Mouse (Mus musculus) cerebellum, adult 8-10 months (tissue): Measurements from ENCODE around the gene Mad2l1bp.

ENCODE experiments used
- DNase-seq: peaks from one replicate; pipeline ENCODE4 v3.0.0; 2022

The Mad2l1bp gene

DNA sequence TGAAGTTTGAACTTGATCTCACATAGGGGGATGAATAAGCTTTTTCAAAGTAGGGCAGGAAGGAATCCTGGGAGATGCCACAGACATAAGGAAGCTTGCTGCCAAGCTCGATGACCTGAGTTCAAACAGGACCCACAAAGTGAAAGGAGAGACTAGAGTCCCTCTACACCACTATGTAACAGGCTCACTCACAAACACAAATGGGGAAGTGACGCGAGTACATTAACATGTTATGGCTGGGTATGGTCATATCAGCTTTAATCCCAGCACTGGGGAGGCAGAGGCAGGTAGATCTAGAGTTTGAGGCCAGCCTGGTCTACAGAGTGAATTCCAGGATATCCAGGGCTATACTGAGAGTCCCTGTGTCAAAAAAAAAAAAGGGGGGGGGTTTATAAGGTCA is 983 bp upstream of the Mad2l1bp start:
- DNase-seq = no peak

DNA sequence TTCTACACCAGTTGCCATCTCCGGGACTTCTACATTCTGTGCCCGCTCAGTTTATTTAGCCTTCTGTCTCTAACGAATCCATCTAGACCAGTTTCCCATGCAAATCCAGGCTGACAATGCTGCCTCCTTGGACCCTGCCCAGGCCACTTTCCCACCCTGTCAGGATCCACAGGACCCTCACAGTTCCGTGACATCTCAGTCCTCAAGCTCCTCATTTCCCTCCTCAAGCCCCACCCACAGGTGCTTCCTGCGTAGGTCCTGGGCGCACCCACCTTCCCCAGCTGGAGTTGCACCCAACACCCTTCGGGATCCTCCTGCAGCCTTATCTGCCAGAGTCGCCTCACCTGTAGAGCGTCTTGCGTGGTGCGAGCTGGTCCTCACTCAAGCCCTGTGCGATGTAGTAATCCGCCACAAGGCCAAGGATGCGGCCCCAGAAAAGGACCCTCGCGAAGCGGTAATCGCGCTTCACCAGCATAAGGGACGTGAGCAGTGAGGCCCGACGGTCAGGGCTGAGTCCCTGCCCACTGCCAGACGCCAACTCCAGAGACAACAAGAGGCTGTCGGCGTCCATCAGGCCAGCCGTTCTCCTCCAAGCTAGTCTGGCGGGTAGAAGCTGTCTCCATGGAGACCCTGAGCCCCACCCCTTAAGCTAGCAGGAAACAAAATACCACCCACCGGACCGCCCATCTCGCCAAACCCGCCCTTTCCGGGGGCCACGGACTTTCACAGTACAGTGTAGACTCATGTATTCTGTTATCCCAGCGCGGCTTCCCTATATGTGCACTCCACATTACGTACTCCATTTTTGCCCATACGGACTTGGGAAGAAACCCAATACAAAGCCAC is 9.6 kb downstream of the Mad2l1bp start, which contains the start of gene Rsph9:
Rsph9 (minus strand) TSS at position 639 of the 846 bp plus-strand sequence.
- DNase-seq = no peak

GRCm38 (mm10) chr17:46139872-46140271 is 13.5 kb downstream of the Mad2l1bp start:
- no peak for DNase-seq

- DNase-seq = no peak
Measured at GRCm38 (mm10) chr17:46138563-46139236, 14.7 kb downstream of the Mad2l1bp start.

DNA sequence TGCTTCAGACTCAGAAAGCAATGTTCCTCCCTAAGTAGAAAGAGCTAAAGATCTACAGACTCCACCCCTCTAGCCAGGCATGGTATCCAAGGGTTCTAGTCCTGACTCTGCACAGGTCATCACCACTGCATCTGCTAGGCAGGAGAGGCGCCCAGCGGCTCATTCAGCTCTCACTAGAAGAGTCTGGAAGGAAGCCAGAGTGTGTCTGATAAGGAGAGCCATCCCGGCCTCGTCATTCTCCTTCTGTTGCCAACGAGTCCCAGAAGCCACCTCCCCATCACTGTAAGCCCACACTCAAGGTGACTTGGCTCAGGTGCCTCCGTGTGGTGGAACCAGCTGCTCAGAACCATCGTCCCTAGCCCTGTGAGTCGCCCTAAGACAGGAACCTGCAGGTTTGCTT is 20.5 kb downstream of the Mad2l1bp start:
- no peak for DNase-seq

GRCm38 (mm10) chr17:46132058-46132718 is 21.2 kb downstream of the Mad2l1bp start:
- peak; percentile 71 for DNase-seq

- DNase-seq = no peak
Measured at GRCm38 (mm10) chr17:46129741-46130498, 23.4 kb downstream of the Mad2l1bp start.

DNA sequence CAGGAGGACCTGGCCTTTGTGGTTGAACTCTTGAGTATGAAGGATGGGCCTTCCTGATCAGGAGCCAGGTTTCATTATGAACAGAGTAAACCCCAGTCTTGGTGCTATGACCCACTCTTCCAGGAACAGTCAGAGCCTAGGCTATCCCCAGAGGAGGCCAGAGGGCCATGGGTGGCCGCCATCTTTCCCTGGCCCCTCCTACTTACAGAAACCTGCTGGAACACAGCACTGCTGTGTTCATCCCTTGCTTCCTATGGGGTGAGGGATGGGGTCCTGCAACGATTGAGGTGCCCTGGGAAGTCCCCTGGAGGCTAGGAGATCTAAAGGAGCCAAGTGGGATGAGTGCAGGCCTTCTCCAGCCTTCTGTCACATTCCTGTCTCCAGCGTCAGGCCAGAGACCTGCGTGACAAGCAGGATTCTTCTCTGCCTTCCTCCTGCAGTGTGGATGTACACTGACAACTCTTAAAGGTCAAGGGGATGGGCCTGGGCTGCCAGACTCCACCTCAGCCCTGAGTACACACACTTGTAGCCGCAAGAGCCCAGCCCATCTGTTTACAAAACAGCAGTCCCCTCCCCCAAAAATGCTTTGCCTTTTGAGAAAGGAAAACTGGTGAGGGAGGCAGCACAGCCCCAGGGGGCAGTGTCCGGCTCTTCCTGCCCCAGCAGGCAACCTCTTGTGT is 25.4 kb downstream of the Mad2l1bp start:
- no peak for DNase-seq

- DNase-seq = no peak
Measured at GRCm38 (mm10) chr17:46126608-46127007, 26.7 kb downstream of the Mad2l1bp start.

- no peak for DNase-seq
Measured at GRCm38 (mm10) chr17:46123953-46124700, 29.2 kb downstream of the Mad2l1bp start.

GRCm38 (mm10) chr17:46123285-46123684 is 30.1 kb downstream of the Mad2l1bp start:
- no peak for DNase-seq

- DNase-seq = no peak
Measured at GRCm38 (mm10) chr17:46122791-46123190, 30.6 kb downstream of the Mad2l1bp start.

- no peak for DNase-seq
Measured at GRCm38 (mm10) chr17:46119641-46120040, 33.7 kb downstream of the Mad2l1bp start.

GRCm38 (mm10) chr17:46118423-46118850 is 34.9 kb downstream of the Mad2l1bp start:
- no peak for DNase-seq

- no peak for DNase-seq
Measured at GRCm38 (mm10) chr17:46117623-46118422, 35.5 kb downstream of the Mad2l1bp start.

DNA sequence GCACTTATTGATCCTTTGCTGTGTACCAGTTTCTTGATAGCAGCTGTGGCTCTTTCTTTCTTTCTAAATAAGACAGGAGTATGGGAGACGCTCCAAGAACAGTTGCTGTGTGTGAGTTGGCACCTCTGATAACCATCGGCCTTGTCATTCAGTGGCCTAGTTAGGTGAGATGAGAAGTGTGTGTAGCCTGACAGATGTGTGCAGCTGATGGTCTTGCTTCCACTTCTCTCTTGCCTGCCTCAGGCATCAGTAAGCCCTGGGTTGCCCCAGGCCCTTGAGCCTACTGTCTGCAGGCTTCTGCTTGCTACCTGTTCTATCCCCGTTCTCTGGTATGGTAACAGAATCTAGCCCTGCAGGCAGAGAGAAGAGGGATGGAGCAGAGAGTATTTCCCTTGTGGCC is 36.5 kb downstream of the Mad2l1bp start:
- DNase-seq = no peak

- no peak for DNase-seq
Measured at GRCm38 (mm10) chr17:46116138-46116537, 37.2 kb downstream of the Mad2l1bp start.

- DNase-seq = no peak
Measured at GRCm38 (mm10) chr17:46115489-46115888, 37.9 kb downstream of the Mad2l1bp start.

- peak; percentile 78 for DNase-seq
Measured at GRCm38 (mm10) chr17:46110402-46111289, 42.7 kb downstream of the Mad2l1bp start, which contains the start of gene Mrps18a. TSS of gene Mrps18a (plus strand) at chr17:46110986.
